13 mouse cellular contexts compared by ENCODE assay signal in the genomic region with DNA sequence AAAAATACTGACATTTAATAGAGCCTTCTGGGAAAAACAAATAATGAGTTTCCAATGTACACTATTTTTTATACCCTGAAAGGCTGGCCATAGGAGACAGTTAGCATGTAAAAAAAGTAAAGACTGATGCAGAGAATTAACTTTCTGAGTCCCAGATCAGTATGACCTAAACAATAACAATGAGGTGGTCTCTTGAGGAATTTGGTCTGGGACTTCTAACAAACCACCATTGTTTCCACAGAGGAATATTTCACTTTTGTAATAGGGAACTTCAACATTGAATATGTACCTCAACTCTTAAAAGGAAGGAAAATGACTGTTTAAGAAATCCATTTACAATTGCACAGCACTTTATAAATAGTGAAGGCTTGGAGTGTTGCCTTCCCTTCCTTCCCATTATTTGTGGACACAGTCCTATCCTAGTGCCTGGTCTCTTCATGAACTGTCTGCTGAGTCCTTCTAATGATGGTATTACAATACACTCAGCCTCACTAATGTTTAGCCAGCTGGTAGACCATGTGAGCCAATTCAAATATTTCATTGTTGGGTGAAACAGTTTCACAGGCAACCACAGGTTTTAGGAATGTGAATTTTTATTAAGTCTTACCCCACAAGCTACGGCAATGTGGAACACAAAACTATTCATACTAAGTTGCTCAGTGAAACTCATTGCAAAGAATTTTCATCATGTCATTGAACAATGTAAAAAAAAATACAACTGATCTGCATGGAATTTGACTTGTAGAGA.
"Had no signal": no experiment of that assay in that cellular context is flagged by ENCODE, and none has a peak within 500 bp of the region (broad histone marks: within the 10 kb centered on the region; RNA-seq: fewer than 3 reads in every experiment).

No protein-coding gene starts in this region.

- ATAC-seq: intestine, postnatal 0 days had no signal

- H3K4me3 ChIP-seq: left cerebral cortex, adult 2 months; midbrain, embryonic 12.5 days; neural tube, embryonic 15.5 days had no signal

- H3K9ac ChIP-seq: liver, embryonic 14.5 days; midbrain, embryonic 12.5 days; neural tube, embryonic 15.5 days had no signal

- H3K9me3 ChIP-seq: midbrain, embryonic 12.5 days; neural tube, embryonic 15.5 days had no signal

- H3K4me2 ChIP-seq: midbrain, embryonic 12.5 days; neural tube, embryonic 15.5 days had no signal

- DNase-seq: kidney, adult 9 months; kidney, postnatal 14 days; lung, adult 18-20 months; lung, postnatal 36 days; right cerebral cortex, adult 18-20 months; right cerebral cortex, postnatal 25 days; thymus, postnatal 4 days had no signal

- H3K27ac ChIP-seq: left cerebral cortex, adult 2 months; liver, embryonic 14.5 days; midbrain, embryonic 12.5 days; neural tube, embryonic 15.5 days; stomach, postnatal 0 days had no signal

- H3K4me1 ChIP-seq: midbrain, embryonic 12.5 days; neural tube, embryonic 15.5 days had no signal

- H3K27me3 ChIP-seq: midbrain, embryonic 12.5 days; neural tube, embryonic 15.5 days had no signal

- H3K36me3 ChIP-seq: midbrain, embryonic 12.5 days; neural tube, embryonic 15.5 days had no signal
